Mouse (Mus musculus) testis, adult 2 months (tissue): ENCODE measurements around the gene Gdf11.

Source experiments
- CTCF ChIP-seq: fragments of 200-500 bp; IDR thresholded peaks from 2 replicates; pipeline ENCODE4 v1.5.1; 2012; ENCODE audit warnings: low read depth, mild to moderate bottlenecking, inconsistent platforms, low read length, moderate library complexity; ENCODE audit not compliant: control insufficient read depth, insufficient read depth, insufficient replicate concordance
- POLR2A ChIP-seq: fragments of 200-500 bp; IDR thresholded peaks from 2 replicates; pipeline ENCODE4 v1.6.1; 2012; ENCODE audit warnings: low read depth, mild to moderate bottlenecking, inconsistent platforms, low read length, moderate library complexity; ENCODE audit not compliant: control insufficient read depth

- no peak for TF ChIP-seq CTCF
- no peak for TF ChIP-seq POLR2A
Measured at GRCm38 (mm10) chr10:128917400-128917799, 25.9 kb upstream of the Gdf11 start.
